Mouse (Mus musculus) embryonic fibroblast, embryonic 13.5 days (primary cell): ENCODE results near the gene Tmem245.

Source experiments
- CTCF ChIP-seq: IDR thresholded peaks from 2 replicates; pipeline ENCODE4 v1.5.1; 2011; ENCODE audit warnings: mild to moderate bottlenecking, control low read depth, low read length, moderate library complexity, borderline replicate concordance; ENCODE audit not compliant: insufficient read depth
- POLR2A ChIP-seq: IDR thresholded peaks from 2 replicates; pipeline ENCODE4 v1.6.1; 2011; ENCODE audit warnings: low read depth, mild to moderate bottlenecking, control low read depth, low read length, moderate library complexity

DNA sequence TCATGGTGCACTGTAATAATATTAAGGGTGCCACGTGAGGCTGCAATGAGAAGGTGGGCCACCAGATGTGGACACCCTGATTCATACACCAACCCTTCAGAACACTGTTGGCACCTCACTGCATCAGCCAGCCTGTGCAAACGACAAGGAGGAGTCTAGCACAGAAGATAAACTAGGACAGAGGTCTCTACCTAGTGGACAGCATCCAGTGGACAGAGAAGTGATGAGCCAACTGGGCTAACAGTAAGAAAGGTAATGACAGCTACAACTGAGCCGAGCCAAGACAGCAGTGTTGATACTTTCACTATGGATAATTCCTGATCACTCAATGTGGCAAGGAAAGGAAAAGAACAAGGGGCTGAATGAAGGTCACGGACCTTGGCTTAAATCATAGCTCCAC, 14.1 kb downstream of the Tmem245 start:
- TF ChIP-seq POLR2A (no peak), CTCF (no peak)
